Mouse (Mus musculus): ENCODE measurements around the gene Top2a.

Top2a gene

GRCm38 (mm10) chr11:99023500-99024467 lies at the start of gene Top2a:
Gene Top2a, minus strand, starts transcription at chr11:99024189.
- peak; percentile 100 for DNase-seq (ENCODE audit: low read depth)

DNA sequence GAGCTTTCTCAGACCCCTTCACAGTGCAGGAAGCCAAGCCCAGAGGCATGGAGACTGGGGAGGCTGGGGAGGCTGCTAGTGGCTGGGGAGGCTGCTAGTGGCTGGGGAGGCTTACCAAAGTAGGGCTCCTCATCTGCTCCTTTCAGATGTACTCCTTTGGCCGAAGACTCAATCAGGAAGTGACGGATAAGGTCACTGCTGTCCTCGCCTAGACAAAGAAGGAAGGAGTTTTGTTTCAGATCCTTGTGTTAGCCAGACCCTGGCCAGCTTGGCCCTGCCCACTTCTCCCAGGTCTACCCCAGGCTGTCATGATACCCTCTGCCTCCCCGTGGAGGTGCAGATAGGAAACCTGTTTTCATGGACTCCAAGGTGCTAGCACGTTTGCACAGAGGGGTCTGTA lies 49.8 kb upstream of the Top2a start:
- no peak for DNase-seq (ENCODE audit: low read depth)

DNA sequence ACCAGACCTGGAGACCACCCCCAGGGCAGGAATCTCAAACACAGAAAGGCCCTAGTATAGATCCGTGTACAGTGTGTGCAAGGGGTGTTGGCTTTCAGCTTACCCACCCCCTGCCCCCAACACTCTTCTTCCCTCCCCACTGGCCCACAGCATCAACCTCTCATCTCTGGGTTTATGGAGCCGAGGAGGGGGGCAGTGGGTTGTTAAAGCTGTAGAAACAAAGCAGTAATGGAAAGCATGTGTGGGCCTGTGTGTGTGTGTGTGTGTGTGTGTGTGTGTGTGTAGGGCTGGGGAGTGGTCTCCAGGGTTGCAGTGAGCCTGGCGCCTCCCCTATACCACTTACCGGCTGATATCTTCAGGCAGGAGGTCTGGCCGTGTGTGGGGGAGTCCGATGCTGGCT lies 47.9 kb upstream of the Top2a start:
- no peak for DNase-seq (ENCODE audit: low read depth)

- peak; percentile 10 for DNase-seq (ENCODE audit: low read depth)
Observed at GRCm38 (mm10) chr11:99068455-99068854, 44.5 kb upstream of the Top2a start.

DNA sequence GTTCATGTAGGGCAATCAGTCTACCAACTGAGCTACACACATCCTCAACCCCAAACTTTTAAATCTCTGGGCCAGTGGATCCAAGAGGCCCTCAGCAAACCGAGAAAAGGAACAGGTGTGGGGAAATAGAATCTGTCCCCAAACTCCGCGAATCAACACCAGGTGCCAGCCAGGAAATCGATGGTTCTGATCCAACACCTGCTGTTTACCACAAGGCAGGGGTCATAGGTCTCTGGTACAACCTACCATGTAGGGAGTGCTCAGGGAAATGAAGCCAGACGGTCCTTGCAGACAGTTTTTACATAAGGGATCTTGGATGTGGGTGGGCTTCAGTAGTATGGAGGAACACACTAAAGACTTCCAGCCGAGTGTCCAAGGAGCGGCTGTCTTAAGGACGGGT lies 43.6 kb upstream of the Top2a start:
- no peak for DNase-seq (ENCODE audit: low read depth)

DNA sequence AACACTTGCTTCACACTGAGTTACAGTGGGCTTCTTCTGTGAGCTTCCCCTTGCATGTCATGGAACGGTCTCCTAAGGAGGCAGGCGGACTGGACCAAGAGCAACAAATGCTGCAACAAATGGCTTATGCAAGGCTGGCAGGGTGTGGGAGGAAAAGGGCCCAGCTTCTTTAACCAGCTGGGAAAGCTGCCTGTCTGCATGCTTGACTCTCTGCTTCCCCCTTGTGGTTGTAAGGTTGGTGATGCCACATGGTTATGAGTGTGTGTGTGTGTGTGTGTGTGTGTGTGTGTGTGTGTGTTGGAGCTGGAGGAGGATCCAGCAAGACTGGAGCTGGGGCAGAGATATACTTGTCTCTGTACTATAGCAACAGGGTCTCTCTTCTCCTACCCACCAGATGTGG lies 42.0 kb upstream of the Top2a start:
- peak; percentile 93 for DNase-seq (ENCODE audit: low read depth)

DNA sequence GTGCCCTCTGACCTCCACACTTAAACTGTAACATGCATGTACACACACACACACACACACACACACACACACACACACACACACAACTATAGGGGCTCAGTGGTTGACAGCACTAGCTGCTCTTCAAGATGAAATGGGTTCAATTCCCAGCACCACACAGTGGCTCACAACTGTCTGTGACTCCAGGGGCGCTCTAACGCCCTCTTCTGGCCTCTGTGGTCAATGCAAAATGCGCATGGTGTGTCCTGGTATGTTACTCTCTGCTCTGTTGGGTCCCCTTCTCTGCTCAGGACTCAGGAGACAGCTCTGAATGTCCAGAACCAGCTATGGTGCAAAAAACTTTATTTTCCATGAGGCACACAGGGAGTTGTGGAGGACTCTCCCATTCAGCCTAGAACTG lies 41.4 kb upstream of the Top2a start:
- peak; percentile 11 for DNase-seq (ENCODE audit: low read depth)

- DNase-seq (ENCODE audit: low read depth), result no peak
Observed at GRCm38 (mm10) chr11:99063406-99064131, 39.6 kb upstream of the Top2a start.

DNA sequence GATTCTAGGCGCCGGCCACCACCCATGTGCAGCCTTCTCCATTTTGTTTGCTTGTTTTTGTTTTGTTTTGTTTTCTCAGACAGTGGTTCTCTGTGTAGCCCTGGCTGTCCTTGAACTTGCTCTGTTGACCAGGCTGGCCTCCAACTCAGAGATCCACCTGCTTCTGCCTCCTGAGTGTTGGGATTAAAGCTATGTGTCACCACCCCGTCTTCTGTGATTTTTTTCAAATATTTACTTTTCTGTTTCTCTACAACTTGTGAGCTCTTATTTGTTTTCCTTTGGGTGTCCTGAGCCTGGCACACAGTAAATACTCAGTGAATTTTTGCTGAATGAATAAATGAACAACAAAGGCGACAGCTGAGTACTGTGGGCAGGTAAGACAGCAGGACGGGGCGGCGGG lies 38.7 kb upstream of the Top2a start:
- DNase-seq (ENCODE audit: low read depth), result no peak

- no peak for DNase-seq (ENCODE audit: low read depth)
Observed at GRCm38 (mm10) chr11:99060435-99060834, 36.4 kb upstream of the Top2a start.

DNA sequence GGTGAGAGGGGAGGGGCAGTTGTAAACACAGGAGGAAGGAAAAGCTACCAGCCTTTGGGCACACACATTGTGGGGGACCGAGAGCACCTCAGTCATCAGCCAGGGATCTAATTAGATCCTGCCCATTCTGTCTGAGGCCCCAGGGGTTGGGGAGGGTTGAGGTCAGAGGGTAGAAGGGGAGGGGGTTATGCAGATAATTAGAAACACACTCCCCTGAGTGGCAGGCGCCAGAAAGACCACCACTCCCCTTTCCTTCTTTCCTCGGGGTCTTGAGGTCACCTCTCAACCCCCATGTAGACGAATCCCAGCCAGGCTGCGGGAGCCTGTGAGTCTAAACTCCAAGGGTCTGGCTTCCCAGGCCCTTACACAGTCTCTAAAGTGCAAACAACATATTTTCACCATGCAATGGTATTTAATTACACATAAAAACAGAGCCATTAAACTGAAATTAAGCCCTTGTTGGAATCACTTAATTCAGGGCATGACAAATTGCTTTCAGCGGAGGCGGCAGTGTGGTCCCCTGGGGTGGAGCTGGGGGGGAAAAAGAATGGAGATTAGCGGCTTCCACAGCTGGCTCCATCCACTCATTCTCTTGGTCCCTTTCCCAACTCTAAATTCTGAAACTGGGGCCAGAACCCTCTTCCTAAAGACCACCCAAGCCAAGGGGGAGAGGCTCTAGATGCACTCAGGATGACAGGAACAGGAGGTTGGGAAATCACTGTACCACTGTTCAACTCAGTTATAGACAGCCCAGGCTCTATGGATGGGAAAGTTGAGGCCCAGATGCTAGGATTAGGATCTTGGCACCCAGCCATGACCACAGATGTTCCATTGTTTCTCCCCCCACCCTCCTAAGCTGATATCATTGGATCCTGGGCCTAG lies 31.8 kb upstream of the Top2a start:
- no peak for DNase-seq (ENCODE audit: low read depth)

- DNase-seq (ENCODE audit: low read depth), result no peak
Observed at GRCm38 (mm10) chr11:99055143-99055542, 31.2 kb upstream of the Top2a start.

GRCm38 (mm10) chr11:99047643-99048042 lies 23.7 kb upstream of the Top2a start:
- DNase-seq (ENCODE audit: low read depth), result no peak

DNA sequence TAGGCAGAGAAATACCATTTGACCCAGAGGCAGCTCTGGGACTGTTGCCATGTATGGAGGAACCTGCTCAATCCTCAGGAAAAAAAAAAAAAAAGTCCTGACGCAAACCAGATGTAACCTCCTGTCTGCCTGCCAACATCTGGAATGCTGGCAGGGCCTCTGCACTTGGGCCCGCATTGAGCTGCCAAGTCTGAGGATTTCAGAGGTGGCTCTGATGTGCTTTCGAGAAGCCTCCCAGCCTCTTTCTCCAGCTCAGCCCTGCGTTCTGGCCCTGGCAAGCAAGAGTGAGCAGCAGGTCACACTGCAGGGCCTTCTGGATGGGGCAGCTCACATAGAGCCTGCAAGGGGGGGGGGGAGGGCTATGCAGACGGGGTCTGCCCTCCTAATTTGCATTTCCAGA lies 23.1 kb upstream of the Top2a start:
- no peak for DNase-seq (ENCODE audit: low read depth)

DNA sequence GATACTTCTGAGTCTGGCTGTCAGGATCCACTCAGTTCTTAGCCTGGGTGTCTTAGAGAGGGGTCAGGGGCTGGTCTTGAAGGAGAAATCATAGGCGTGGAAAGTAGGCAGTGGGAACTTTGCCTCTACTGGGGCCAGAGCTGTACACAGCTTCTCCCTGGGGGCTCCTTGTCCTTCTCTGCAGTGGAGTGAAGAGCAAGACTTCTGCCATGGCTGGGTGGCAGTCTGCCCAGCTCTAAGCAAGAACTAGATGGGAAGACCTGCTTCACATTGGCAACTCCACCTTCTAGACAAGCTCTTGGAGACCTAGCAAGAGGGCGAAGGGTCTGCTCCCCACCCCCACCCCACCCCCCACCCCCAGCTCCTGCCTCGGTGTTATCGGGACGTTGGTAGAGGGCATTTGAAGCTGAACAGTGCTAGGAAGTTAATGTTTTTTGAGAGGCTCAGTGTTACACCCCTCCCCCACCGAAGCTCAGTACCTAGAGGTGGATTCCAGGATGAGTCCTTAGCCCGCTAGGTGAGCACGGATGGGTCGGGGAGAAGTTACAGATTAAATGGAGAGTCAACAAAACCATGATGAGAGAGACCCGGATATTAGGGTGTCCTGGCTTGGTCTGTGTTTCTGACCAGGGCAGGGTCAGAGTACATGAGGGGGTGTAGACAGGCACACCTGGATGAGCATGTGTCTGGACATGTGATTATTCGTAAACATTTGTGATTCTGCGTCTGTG lies 21.3 kb upstream of the Top2a start:
- no peak for DNase-seq (ENCODE audit: low read depth)

DNA sequence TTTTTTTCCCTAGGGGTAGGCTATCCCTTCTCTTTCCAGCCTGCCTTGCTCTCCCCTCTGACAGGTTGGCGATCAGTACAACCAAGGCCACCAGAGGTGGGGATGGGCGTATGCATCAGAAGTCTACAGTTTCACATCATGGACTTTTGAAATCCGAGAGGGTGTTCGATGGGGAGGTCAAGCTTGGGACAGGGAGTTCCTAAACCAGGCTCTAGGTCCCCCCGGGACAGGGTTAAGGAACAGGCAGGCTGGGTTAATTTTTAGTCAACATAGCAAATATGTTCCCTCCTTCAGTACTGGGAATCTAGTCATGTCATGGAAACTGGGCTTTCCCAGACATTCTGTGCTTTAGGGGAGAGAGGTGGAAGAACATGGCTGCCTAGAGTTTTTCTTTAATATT lies 20.3 kb upstream of the Top2a start:
- no peak for DNase-seq (ENCODE audit: low read depth)

DNA sequence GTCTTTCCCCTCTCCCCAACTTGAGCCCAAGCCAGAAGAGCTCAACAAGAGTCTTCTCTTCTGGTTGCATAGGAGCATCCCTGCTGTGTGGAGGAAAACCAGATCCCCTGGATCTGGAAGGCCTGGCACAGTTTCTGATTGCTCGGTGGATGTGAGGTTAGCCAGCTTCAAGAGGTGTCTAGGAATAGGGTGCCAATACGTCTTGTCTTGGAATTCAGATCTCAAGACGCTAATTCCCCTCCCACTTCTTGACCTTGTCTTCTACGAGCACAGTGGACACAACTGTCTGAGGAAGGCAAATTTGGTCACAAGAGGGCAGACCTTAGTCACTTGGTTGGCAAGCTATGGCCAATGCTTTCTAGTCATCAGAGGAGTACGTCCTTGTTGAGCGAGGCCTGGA lies 19.6 kb upstream of the Top2a start:
- peak; percentile 83 for DNase-seq (ENCODE audit: low read depth)

DNA sequence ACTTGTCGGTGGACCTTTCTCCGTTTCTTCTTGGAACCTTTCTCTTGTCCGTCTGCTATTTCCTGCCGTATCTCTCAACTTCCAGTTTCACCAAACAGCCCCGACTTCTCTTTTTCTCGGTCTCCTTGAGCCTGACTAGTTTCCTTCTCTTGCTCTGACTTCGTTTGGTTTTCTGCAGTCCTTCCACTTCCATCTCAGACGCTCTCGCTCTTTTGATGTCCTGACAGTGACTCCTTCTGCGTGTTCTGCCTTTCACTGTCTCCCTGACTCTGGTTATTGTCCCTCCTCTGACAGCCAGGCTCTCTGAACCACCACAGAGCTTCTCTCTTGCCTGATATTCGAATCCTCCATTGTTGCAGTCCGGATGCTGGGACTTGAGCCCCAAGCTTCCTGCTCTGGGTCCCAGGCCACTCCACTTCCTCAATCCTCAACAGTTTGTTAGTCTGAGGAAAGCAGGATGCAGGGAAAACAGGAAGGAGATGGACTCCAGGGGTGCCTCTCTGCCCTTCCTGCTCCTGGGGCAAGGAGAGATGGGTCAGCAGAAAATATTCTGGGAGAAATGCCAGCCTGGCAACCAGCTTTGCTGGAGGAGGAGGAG lies 18.9 kb upstream of the Top2a start:
- DNase-seq (ENCODE audit: low read depth), result peak; percentile 82

- peak; percentile 61 for DNase-seq (ENCODE audit: low read depth)
Observed at GRCm38 (mm10) chr11:99041841-99042780, 18.1 kb upstream of the Top2a start.

Measured in 416B (cell line).